Mouse (Mus musculus) kidney, postnatal 14 days (tissue): Measurements from ENCODE around the gene Csf3.
A peak's percentile ranks its signal among the peaks of the same experiment; 100 is the strongest.
"Not testable (repeated sequence)": the region's sequence is repeated elsewhere in the genome, so short reads cannot be mapped to it uniquely, and the experiment has no call there.

Experiments
- DNase-seq: peaks from one replicate; pipeline ENCODE4 v3.0.0; 2022; ENCODE audit warnings: mixed read lengths

Csf3 gene

GRCm38 (mm10) chr11:98701213-98701670 is at the start of gene Csf3:
Gene Csf3 (plus strand): TSS chr11:98701263.
- no peak for DNase-seq

DNA sequence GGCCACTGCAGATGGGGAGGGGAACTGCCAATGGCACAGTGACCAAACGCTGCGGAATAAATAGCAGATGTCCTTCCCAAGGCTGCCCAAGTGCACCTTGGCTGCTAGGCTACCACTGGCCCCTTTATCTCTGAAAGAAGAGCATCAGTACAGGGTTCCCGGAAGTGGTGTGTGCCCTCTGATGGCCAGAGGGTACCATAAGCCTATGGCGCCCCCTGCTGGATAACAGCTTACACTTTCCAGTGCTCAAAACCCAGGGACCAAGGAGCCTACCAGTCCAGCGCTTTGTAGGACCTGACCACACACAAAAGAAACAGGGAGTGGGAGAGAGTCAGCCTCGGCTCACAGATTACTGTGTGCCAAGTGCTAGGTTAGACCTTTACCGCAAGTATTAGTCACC is 46.0 kb upstream of the Csf3 start:
- peak; percentile 58 for DNase-seq

GRCm38 (mm10) chr11:98660517-98660916 is 40.5 kb upstream of the Csf3 start:
- DNase-seq = peak; percentile 48

DNA sequence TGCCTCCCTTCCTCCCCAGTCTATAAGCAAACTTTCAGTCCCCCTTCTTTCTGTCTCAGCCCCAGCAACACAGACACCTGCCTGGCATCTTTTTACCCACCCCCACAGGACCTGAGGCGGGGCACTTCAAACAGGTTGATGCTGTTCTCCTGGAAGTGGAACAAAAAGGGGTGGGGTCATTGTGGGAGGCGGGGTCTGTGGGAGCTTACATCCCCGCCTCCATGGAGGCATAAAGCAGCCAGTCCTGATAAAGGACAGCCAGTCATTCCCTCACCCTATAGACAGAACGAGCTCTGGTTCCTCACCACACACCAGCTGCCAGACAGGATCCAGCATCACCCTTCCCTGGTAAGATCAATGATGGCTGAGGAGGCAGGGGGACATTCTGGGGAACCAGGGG is 37.0 kb upstream of the Csf3 start, which contains the start of gene Gsdma:
Gsdma (plus strand) TSS at position 261 of the 400 bp plus-strand sequence.
- no peak for DNase-seq

DNA sequence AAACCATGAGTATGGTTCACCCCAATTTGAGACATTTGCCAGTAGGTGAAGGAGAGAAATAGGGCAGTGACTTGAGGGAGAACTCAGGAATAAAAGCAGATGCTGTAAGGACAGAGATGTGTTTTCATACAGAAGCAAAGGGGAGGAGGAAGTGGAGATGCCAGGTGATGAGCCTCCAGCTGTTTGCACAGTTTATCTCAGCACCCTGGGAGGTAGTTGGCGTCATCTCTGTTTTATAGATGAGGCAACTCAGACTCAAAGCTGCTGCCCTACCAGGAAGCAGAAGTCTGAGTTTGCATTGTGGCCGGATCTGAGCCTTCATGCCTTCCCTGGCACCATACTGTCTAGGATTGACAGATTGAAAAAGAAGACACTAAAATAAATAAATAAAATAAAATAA is 32.1 kb upstream of the Csf3 start:
- no peak for DNase-seq

DNA sequence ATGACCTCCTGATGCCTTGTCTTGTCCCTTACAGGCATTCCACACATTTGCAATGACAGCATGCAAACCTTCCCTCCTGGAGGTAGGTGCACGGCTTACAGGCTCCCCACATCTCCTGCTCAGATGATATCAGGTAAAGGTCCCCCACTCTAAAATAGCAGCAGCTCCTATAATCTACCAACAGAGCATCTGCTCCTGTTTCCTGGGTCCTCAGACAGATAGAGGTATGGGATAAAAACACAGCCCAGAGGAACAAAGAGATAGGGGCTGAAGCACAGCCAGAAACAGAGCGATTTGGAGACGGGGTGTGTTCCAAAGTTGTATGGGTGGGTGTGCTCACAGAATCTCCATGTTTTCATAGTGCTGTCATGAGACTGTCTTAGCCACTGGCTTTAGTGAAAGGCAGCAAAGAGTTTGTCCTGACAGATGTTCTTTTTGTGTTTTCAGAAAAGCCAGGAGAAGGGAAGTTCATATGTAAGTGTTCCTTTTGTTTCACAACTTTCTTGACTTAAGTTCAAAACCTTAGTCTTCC is 29.7 kb upstream of the Csf3 start:
- no peak for DNase-seq

DNA sequence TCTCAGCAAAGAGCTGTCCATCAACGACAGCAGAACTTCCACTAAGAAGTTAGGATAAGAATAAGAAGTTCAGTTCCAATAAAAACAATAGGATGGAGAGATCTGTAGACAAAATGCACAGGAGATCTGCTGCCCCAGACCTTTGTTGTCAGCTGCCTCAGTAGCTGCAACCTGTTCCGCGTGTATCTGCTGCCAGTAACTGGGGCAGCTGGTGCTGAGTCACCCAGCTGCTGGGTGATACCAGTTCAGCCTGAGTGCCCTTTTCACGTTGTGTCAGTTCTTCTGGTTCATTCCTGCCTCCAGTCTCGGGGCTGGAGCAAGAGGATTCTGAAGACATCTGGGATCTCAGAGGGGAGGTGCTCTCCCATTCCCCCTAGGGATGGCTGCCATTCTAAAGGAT is 29.2 kb upstream of the Csf3 start:
- no peak for DNase-seq

GRCm38 (mm10) chr11:98672482-98672881 is 28.6 kb upstream of the Csf3 start:
- no peak for DNase-seq

GRCm38 (mm10) chr11:98673136-98673535 is 27.9 kb upstream of the Csf3 start:
- peak; percentile 66 for DNase-seq

DNA sequence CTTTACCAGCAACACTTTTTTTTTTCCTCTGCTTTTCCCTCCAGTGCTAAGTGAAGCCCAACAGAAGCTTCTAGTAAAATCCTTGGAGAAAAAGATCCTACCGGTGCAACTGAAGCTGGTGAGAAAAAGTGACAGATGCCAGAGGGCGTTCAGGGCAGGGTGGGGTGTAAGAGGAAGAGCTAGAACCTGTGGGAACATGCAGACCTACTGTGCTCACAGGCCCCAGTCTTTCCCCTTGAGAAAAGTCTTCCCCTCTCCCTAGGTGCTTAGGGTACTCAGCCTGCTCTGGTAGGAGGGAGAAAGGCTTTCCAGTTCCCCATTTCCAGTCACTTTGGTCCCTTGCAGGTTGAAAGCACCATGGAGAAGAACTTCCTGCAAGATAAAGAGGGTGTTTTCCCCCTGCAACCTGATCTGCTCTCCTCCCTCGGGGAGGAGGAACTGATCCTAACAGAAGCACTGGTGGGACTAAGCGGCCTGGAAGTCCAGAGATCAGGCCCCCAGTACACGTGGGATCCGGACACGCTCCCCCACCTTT is 25.2 kb upstream of the Csf3 start:
- no peak for DNase-seq

GRCm38 (mm10) chr11:98680023-98680422 is 21.0 kb upstream of the Csf3 start:
- DNase-seq = no peak

GRCm38 (mm10) chr11:98680595-98680994 is 20.5 kb upstream of the Csf3 start:
- DNase-seq = not testable (repeated sequence)

- no peak for DNase-seq
Observed at GRCm38 (mm10) chr11:98681186-98681585, 19.9 kb upstream of the Csf3 start.

DNA sequence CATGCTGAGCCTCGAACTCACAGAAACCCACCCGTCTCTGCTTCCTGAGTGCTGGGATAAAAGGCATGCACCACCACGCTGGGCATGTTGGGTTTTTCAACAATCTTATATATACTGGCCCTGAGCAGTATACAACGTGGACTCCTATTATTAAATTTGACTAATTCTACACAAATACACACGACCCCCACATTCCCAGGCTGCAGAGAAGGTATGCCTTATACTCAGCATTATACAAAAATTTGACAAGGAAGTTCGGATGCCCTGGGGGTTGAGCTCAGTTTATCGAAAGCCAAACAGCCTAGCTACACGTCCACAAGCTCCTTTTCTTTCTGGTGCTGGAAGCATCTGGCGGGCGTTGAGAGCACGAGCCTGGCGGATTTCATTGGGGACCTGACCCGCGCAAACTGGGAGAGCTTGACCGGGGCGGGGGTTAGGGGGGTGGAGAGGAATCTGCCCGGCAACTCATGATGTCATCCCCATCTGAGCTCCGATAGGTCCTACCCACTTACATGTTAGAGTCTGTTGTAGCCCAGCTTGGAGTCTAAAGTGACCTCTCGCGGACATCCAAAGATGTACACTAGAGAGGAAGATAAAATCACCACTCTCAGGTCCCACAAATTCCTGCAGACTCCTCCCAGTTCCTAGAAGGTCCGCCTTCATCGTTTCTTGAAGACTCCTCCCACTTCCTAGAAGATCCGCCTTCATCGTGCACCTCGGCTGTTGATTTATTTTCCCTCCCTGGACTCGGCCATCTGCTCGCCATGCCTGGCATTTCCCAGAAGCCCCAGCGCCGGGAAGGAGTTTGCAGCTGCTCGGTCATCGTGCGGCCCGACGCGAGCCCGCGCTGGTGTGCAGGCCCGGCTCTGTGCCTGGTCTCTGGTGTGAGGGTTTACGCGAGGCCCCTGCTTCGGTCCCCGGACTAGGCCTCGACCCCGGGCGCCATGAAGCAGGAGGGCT is 19.0 kb upstream of the Csf3 start, which contains the start of gene Psmd3:
Psmd3 (plus strand) TSS at position 769 of the 960 bp plus-strand sequence.
- peak; percentile 97 for DNase-seq

DNA sequence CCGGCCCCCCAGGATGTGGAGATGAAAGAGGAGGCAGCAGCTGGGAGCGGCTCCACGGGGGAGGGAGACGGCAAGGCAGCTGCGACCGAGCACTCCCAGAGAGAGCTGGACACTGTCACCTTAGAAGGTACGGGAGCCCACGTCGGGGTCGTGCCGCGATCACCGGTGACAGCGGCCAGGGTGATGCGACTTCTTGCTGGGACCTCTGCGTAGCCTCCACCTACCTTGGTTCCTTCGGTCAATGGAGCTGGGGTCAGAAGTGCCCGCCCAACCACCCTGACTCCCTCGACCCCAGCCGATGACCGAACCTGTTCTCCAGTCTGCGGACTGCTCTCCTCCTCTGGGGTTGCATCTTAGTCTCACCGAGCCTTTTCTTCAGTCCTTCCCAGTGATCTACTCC is 18.3 kb upstream of the Csf3 start:
- no peak for DNase-seq

DNA sequence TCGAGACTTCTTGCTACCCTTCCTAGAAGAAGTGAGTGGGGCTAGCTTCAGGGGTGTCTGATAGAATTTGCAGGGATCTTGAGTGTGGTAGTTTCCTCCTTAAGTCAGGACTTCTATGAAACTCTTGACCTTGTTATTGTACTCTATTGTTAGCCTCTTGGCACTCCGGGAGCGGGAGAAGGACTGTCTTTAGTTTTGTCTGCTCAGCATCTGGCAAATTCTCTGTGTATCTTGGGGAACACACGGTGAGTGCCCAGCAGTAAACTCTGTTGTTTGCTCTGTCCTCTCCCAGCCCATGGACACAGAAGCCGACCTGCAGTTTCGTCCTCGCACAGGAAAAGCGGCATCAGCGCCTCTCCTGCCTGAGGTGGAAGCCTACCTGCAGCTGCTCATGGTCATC is 15.4 kb upstream of the Csf3 start:
- DNase-seq = no peak

DNA sequence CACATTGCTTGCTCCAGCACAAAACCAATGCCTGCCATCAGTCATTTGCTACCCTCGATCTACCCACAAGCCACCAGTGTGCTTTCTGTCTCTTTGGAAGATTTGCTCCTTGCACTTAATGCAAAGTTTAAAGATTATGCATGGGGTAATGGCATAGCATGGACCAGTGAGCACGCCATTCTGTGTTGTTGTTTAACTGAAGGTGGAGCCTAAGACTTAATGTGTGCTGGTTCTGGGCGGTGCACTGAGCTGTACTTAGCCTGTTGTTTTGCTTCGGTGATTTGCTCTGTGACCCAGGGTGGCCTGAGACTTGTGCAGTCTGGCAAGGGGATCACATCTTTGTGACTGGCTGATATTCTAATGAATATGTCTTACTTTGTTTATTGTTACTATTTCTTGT is 14.1 kb upstream of the Csf3 start:
- peak; percentile 83 for DNase-seq

- no peak for DNase-seq
Observed at GRCm38 (mm10) chr11:98688009-98688408, 13.1 kb upstream of the Csf3 start.

DNA sequence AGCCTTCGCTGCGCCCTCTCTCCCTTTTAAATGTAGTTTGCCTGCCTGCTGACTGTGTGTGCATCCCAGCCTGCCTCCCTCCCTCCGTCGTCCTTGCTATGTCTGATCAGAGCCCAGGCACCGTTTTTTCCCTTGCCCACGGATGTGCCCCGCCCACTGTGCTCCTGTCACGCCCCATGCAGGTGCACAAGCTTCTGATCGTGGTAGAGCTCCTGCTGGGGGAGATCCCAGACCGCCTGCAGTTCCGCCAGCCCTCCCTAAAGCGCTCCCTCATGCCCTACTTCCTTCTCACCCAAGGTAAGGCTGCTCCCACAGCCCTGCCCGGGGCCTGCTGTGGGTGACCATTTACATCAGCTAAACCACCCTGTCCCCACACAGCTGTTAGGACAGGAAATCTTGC is 7.9 kb upstream of the Csf3 start:
- DNase-seq = no peak

GRCm38 (mm10) chr11:98693746-98694145 is 7.3 kb upstream of the Csf3 start:
- no peak for DNase-seq

GRCm38 (mm10) chr11:98694301-98694700 is 6.8 kb upstream of the Csf3 start:
- DNase-seq = no peak

DNA sequence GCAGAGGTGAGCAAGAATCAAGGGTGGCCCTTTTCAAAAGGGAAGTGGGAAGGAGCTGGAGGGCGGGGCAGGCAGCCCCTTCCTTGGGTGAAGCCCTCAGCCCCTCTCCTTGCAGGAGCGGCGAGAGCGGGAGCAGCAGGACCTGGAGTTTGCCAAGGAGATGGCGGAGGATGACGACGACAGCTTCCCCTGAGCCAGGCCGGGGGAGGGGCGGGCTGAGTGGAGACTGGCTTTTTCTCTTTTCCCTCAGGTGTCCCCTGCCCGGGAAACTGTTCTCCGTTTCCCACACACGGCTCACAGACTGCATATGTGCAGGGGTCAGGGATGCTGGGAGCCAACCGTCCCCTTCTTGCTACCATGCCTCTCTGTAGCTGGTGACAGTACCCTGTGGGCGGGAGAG is 5.7 kb upstream of the Csf3 start:
- DNase-seq = no peak

DNA sequence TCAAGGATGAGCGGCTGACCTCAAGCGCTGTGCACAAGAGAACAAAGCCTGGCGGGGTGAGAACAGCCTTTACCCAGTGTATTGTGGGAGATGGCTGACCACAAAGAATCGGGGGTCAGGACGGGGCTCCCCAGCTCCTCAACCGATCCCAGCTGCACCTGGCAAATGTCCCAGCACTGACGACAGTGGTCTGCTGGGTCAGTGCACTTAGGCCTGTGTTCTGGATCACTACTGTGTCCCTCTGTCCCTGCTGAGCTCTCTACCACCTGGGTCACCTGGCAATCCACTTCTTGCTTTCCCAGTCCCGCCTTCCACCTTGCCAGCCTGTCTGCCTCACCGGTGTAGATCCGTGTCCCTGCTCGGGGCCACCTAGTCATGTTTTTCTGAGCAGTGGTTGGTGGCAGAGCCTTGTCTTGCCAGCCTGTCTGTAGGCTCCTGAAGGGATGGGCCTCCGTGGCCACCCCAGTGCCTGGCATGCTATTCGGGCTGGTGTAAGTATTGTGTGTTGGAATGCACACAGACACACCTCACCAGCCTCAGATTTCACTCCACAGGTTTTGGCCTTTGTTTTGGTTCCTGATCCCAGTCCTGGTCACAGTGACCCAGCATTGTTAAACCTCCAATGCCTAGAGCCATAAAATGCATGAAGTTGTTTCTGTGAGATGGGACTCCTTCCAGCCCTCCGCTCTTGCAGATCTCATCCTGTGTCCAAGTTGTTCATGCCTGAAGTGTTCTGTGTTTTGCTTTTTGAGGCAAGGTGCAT is 4.4 kb upstream of the Csf3 start:
- no peak for DNase-seq
